Mouse (Mus musculus) small intestine, adult 2 months (tissue): ENCODE results near the gene Lrch1. TPM values are rescaled to one million over a fixed set of nuclear protein-coding genes. Genes with fewer than 3 reads are reported as not detected.

ENCODE experiments used
- H3K27ac ChIP-seq: fragments of 200-500 bp; 2 replicates; pipeline ENCODE4 v1.5.1; 2012; ENCODE audit warnings: low read depth, low read length, control low read depth, inconsistent platforms; ENCODE audit not compliant: insufficient read depth
- H3K27me3 ChIP-seq: fragments of 200-500 bp; 2 replicates; pipeline ENCODE4 v1.6.1; 2012; ENCODE audit warnings: mild to moderate bottlenecking, moderate library complexity, low read length, inconsistent platforms; ENCODE audit not compliant: control insufficient read depth, insufficient read depth
- H3K36me3 ChIP-seq: fragments of 200-500 bp; 2 replicates; pipeline ENCODE4 v1.6.1; 2012; ENCODE audit warnings: mild to moderate bottlenecking, low read length, control low read depth, inconsistent platforms; ENCODE audit not compliant: control insufficient read depth, insufficient read depth
- H3K4me1 ChIP-seq: fragments of 200-500 bp; 2 replicates; pipeline ENCODE4 v1.6.1; 2012; ENCODE audit warnings: low read length, inconsistent platforms, mixed read lengths; ENCODE audit not compliant: control insufficient read depth, insufficient read depth, insufficient read length
- H3K4me3 ChIP-seq: fragments of 200-500 bp; 2 replicates; pipeline ENCODE4 v1.5.1; 2012; ENCODE audit warnings: low read depth, mild to moderate bottlenecking, control low read depth, inconsistent platforms, low read length, moderate library complexity
- CTCF ChIP-seq: fragments of 200-500 bp; IDR thresholded peaks from 2 replicates; pipeline ENCODE4 v1.5.1; 2012; ENCODE audit warnings: low read depth, mild to moderate bottlenecking, control low read depth, inconsistent platforms, low read length, moderate library complexity, mixed read lengths; ENCODE audit not compliant: insufficient replicate concordance, insufficient read length; ENCODE audit errors: extremely low read depth
- POLR2A ChIP-seq: fragments of 200-500 bp; IDR thresholded peaks from 2 replicates; pipeline ENCODE4 v1.6.1; 2012; ENCODE audit warnings: low read depth, mild to moderate bottlenecking, control low read depth, inconsistent platforms, low read length, moderate library complexity
- WGBS: fragments of 180-500 bp; shearing (Covaris S2); methylation state at CpG from one replicate; pipeline ENCODE4 v1.1.7; 2018; 5-methylcytosine and 5-hydroxymethylcytosine counted together
- polyA plus RNA-seq: library from polyadenylated mRNA; depleted of rRNA; stranded (reverse); fragments of >200 nt; gene quantifications from 2 replicates; pipeline ENCODE4 v1.2.3, GENCODE M21; 2012

The Lrch1 gene
- polyA plus RNA-seq, 1 experiment, result 6.1 TPM

DNA sequence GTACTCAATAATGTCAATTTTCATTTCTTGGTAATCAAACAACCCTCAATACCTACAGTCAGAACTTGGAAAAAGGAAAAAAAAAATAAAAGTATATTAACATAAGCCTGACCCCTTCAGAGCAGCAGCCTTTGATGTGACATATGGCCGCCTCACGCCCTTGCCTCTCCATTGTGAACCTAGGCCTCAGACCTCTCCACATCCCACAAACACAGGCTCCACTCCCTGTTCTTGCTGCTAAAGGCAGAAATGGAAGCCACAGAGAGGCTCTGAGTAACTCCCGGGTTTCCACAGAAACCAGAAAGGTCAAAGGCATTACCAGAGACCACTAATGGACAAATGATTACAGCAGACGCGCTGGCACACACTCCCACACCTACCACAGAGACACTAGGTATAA, 116.6 kb downstream of the Lrch1 start:
- no peaks in the 10 kb centered on the region; the same call in none of the 2 replicates for H3K4me1 ChIP-seq
- H3K36me3 ChIP-seq, result peaks cover 8% of the 10 kb centered on the region
- TF ChIP-seq CTCF (no peak), POLR2A (no peak)
- no peak overlapping the region for H3K27ac ChIP-seq
- 84% methylated on average over 5 of the region's 5 CpGs for WGBS
- no peaks in the 10 kb centered on the region for H3K27me3 ChIP-seq
- no peak overlapping the region for H3K4me3 ChIP-seq

DNA sequence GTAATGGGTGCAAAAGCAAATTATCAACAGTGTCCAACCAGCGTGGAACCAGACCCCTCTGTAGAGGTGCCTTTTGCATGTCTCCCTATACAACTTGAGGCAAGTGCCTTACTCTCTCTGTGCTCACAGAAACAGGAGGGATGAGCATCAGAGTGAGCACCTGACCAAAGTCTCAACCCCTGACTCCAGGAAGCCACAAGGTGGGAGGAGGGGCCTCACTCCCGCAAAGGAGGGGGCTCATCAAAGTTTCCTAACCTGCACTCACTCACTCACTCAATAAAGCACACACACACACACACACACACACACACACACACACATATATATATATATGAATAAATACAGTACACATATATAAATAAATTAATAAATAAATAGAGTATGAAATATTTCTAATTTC, 117.1 kb downstream of the Lrch1 start:
- WGBS, result 85% methylated on average over 2 of the region's 2 CpGs
- Histone ChIP-seq H3K4me1 (no peaks in the 10 kb centered on the region; the same call in none of the 2 replicates), H3K27me3 (no peaks in the 10 kb centered on the region), H3K36me3 (peaks cover 8% of the 10 kb centered on the region), H3K4me3 (no peak overlapping the region), H3K27ac (no peak overlapping the region)
- TF ChIP-seq CTCF (no peak), POLR2A (no peak)

DNA sequence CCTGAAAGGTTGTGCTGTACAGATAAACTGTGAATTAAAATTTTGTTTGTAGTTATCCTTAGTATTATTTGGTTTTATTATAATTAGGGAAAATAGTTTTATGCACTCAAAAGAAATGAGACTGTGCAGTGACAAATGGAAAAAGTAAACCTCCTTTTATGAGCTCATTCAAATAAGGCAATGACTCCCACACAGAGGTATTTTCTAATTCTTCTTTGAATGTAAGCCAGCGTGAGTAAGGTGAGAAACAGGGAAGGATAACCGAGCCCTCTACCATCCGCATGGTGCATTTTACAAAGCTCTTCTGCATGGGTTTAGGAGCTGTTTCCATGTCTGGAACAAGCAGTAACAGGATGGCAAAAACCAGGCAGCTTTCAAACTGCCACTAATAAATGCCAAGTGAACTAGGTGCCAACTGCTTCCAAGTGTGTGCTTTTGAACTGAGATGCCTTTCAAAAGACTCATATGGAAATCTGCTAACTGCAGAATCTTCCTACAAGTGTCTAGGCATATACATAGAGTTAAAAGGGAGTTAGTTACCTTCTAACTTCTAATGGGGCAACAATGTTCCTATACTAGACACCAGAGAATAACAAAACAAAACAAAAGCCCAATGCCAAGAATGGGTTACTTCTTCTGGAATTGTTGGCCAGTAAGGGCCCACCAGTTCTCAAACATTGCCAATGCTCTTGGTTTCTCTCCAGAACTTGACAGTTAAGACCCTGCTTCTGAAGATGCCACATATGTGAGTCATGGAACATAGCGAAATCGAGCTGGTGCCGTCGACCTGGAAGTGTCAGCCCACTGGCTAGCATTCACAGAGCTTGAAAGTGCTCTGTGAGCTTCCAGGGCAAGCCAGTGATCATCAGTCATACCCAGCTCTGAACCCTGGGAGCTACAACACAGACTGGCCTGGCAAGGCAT, 124.7 kb downstream of the Lrch1 start:
- 86% methylated on average over 7 of the region's 7 CpGs for WGBS
- peaks cover 7% of the 10 kb centered on the region for H3K36me3 ChIP-seq
- no peak overlapping the region for H3K4me3 ChIP-seq
- H3K27ac ChIP-seq, result no peak overlapping the region
- H3K27me3 ChIP-seq, result no peaks in the 10 kb centered on the region
- no peaks in the 10 kb centered on the region; the same call in 1 of the 2 replicates for H3K4me1 ChIP-seq
- TF ChIP-seq CTCF (no peak), POLR2A (no peak)

DNA sequence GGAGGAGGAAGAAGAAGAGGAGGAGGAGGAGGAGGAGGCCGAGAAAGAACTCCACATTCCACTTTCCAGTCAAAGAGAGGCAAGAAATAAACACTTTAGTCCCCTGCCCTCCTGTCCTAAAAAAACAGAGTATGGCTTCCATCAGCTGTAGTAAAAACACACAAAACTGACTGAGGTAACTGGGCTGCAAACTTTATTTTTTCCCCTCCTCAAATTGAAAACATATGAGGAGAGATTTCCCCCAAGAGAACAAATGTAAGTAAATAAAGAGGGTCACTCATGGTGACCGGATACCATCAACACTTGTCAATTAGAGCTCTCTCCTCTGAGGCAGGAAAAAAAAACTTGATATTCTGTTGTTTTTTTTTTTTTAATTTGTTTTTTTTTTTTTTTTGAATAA, 125.6 kb downstream of the Lrch1 start:
- 82% methylated on average over 2 of the region's 2 CpGs for WGBS
- no peaks in the 10 kb centered on the region for H3K27me3 ChIP-seq
- peaks cover 7% of the 10 kb centered on the region for H3K36me3 ChIP-seq
- no peak for TF ChIP-seq POLR2A
- no peak for TF ChIP-seq CTCF
- H3K27ac ChIP-seq, result no peak overlapping the region
- no peak overlapping the region for H3K4me3 ChIP-seq
- no peaks in the 10 kb centered on the region for H3K4me1 ChIP-seq

DNA sequence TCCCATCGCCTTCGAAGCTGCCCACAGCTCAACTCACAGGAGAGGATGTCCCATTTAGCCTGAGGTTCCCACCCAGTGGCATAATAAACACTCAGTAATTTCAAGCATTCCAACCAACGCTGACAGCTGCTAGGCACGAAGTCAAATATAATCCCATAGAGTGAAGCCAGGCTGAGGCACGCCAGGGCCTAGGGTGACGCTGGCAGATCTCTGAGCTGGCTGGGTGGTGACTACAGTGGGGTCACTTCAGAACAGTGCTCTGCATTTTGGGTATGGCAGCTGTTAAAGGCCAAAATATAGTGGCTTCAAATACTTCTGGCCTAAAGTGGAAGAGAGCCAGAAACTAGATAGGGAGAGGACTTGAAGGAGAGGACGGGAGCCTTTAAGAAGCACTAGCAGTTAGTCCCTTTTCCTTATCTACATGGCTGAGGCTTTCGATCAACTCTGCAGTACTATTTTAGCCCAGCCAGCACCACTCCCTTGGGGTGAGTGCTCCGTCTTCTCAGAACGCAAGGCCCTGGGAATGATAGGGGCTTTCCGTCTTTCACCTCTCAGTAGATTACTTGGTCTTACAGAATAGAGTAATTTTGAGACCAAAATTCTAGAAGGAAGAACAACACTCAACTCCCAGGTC, 127.4 kb downstream of the Lrch1 start:
- H3K36me3 ChIP-seq, result peaks cover 12% of the 10 kb centered on the region
- no peaks in the 10 kb centered on the region for H3K27me3 ChIP-seq
- no peak for TF ChIP-seq CTCF
- no peak for TF ChIP-seq POLR2A
- no peaks in the 10 kb centered on the region for H3K4me1 ChIP-seq
- H3K27ac ChIP-seq, result no peak overlapping the region
- H3K4me3 ChIP-seq, result no peak overlapping the region
- WGBS, result 83% methylated on average over 11 of the region's 11 CpGs

DNA sequence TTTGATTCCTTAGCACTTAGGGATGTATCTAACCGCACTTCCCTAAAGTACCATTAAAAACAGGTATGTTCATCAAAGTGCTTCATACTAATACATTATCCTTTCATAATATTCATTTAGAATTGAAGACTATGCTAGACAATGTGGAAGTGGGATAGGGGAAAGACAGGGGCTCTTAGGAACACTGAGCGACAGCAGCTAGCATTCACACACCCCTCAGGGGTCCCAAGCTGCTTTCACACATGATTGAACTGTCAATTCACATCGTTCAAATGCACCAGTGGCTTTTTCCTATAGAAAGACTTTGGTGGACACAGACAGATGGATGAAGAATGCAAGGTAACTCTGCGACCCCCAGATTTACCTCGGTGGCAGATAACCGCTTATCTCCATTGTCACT, 131.0 kb downstream of the Lrch1 start:
- no peaks in the 10 kb centered on the region for H3K27me3 ChIP-seq
- WGBS, result 88% methylated on average over 6 of the region's 6 CpGs
- no peak overlapping the region for H3K27ac ChIP-seq
- H3K4me3 ChIP-seq, result no peak overlapping the region
- H3K36me3 ChIP-seq, result peaks cover 21% of the 10 kb centered on the region
- TF ChIP-seq POLR2A, result no peak
- no peak for TF ChIP-seq CTCF
- no peaks in the 10 kb centered on the region for H3K4me1 ChIP-seq
